Mouse (Mus musculus) lung, adult 2 months (tissue): ENCODE data around the gene 2610301B20Rik. TPM values are rescaled to one million over a fixed set of nuclear protein-coding genes. Genes with fewer than 3 reads are reported as not detected.

Experiments used
- DNase-seq: peaks from one replicate; pipeline ENCODE4 v3.0.0; 2022
- H3K4me1 ChIP-seq: fragments of 200-500 bp; 2 replicates; pipeline ENCODE4 v1.6.1; 2011; ENCODE audit warnings: low read length; ENCODE audit not compliant: control insufficient read depth, insufficient read depth
- H3K4me3 ChIP-seq: fragments of 200-500 bp; replicated peaks from 2 replicates; pipeline ENCODE3; 2011; ENCODE audit warnings: low read depth, mild to moderate bottlenecking, control low read depth, low read length; ENCODE audit errors: extremely low read depth
- CTCF ChIP-seq: fragments of 200-500 bp; IDR thresholded peaks from 2 replicates; pipeline ENCODE4 v1.5.1; 2011; ENCODE audit warnings: mild to moderate bottlenecking, low read length, control low read depth; ENCODE audit not compliant: insufficient read depth
- POLR2A ChIP-seq: fragments of 200-500 bp; IDR thresholded peaks from 2 replicates; pipeline ENCODE4 v1.6.1; 2011; ENCODE audit warnings: low read depth, mild to moderate bottlenecking, control low read depth, low read length, borderline replicate concordance; ENCODE audit errors: extremely low read depth
- WGBS: fragments of 180-500 bp; shearing (Covaris S2); methylation state at CpG from one replicate; pipeline ENCODE4 v1.1.7; 2018; 5-methylcytosine and 5-hydroxymethylcytosine counted together
- polyA plus RNA-seq: library from polyadenylated mRNA; depleted of rRNA; stranded (reverse); fragments of >200 nt; gene quantifications from 2 replicates; pipeline ENCODE4 v1.2.3, GENCODE M21; 2012

The 2610301B20Rik gene
- polyA plus RNA-seq, 1 experiment = 7.3 TPM

DNA sequence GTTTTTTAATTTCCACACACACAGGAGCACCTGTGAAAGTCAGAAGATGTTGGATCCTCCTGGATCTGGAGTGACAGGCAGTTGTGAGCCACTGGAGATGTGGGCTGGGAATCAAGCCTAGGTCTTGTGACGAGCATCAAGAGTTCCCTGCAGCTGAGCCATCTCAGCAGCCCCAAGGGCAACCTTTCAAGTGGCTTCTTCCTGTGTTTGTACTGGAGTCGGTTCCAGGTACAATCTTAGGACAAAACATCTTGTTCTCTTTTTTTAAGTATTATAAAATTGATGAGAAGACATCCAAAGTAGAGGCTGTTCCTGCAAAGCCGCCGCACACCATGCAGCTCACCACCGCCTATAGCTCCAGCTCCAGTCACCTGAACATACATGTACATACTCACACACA, 2.1 kb upstream of the 2610301B20Rik start:
- WGBS = 71% methylated on average over 5 of the region's 5 CpGs
- TF ChIP-seq POLR2A (no peak), CTCF (no peak)
- Histone ChIP-seq H3K4me1 (peaks cover 4% of the 10 kb centered on the region), H3K4me3 (no peak overlapping the region)
- no peak for DNase-seq

DNA sequence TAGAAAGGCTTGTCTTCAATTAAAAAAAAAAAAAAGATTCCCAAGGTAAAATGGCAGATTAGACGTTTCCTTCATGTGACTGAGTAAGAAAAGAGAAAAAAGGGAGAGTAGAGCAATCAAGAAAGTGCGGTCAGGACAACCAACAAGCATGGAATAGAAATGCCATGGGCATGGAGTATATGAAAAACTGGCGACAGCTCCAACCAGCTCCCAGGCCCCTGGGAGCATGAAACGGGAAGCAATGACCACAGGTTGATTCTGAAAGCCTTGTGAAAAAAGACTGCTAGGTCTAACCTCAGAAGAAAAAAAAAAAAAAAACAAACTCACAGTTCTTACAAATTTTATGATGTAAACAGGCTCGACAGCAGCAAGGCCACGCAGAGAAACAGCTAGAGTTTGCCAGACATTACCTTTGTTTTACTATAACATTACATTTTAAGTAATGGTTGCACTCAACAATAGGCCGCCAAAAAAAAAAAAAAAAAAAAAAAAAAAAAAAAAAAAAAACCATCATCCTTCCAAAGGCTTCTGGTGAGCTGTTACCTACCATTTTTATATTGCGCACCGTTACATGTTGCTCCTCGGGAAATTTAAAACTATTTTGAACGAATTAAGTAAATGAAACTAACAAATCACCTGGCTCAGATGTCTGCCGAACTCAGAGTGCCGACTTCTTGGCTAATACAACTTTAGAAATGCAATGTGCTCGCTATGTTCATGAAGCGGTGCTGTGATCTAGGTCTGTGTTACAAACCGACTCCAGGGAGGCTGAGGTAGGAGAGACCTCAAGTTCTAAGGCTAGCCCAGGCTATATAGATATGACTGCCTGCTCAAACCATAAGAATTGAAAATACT, 1.4 kb upstream of the 2610301B20Rik start:
- TF ChIP-seq POLR2A (no peak), CTCF (no peak)
- Histone ChIP-seq H3K4me1 (peaks cover 4% of the 10 kb centered on the region), H3K4me3 (peak overlapping the region; percentile 99)
- whole genome bisulfite sequencing = 21% methylated on average over 16 of the region's 16 CpGs
- DNase-seq = no peak

DNA sequence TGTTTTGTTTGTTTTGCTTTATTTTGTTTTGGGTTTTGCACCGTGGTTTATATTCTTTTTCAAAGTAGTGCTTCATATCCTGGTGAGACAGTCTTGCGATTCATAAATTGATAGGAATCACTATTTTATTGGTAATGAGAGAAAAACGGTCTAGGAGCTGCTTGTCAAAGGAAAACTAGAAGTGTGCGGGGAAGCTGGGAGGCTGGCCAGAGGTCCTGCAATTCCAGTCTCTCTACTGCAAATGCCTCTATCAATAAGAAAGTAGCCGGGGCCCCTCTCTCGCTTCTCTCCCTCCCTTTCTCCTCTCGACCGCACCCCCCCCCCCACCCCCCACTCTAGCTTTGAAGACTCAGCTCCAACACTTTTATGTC, 764 bp upstream of the 2610301B20Rik start:
- peaks cover 4% of the 10 kb centered on the region for H3K4me1 ChIP-seq
- peak; percentile 25 for DNase-seq
- peak overlapping the region; percentile 99 for H3K4me3 ChIP-seq
- WGBS = under 1% methylated on average over 7 of the region's 8 CpGs
- TF ChIP-seq CTCF (no peak), POLR2A (no peak)

DNA sequence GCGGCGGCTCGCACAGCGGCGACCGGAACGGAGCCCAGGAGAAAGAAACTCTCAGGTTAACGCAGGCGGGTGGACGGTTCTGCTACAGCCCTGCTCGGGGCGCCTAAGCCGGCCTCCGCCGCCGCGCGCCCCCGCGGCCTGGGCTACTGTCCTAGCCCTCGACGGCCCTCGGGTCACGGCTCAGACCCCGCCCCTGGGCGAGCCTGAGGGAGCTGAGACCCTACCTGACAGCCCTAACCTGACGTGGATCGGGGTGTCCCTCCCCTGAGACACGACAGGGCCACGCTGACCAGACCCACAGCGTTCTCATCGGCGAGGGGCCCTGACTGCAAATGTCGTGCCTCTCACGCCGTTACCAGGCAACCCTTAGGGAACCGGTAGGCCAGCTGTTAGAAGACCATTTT, 422 bp downstream of the 2610301B20Rik start:
- peak overlapping the region; percentile 99 for H3K4me3 ChIP-seq
- DNase-seq = peak; percentile 60
- WGBS = 0% methylated on average over 37 of the region's 37 CpGs
- TF ChIP-seq POLR2A (peak; percentile 46; the same call in 1 of the 2 replicates), CTCF (no peak)
- H3K4me1 ChIP-seq = peaks cover 4% of the 10 kb centered on the region

DNA sequence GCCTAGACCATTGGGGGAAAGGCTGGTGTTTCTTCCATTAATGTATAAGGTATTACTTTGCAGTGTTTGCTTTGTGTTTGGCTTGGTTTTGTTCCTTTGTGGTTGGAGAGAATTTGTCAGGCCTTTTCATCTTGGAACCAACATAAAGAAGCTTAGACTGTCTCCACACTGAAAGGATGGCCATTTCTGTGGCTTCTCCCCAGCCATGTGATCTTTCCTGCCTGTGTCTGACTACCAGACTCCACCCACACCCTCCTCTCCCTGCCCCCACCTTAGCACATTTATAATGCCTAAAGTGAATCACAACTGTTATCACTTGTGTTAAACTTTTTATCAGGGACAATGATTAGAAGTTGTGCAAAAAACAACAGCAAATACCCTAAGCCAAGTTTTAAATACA, 1.1 kb downstream of the 2610301B20Rik start:
- Histone ChIP-seq H3K4me1 (peaks cover 4% of the 10 kb centered on the region), H3K4me3 (peak overlapping the region; percentile 19)
- TF ChIP-seq CTCF (no peak), POLR2A (no peak)
- DNase-seq = no peak

DNA sequence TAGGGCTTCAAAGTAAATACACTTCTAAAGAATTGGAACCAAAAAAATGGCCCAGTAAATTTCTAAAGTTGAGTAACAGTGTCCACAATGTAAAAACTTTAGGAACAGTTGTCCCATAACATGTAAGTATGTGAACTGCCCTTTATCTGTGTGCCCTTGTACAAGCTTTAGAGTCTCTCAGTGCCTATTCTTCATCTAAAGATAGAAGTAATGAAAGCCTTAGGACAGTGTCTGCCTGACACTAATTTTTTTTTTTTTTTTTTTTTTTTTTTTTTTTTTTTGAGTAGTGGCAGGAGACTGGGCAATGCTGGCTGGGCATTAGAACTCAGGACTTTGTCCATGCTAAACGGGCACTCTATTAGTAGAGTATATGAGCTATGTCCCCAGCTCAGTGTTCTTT, 2.8 kb downstream of the 2610301B20Rik start:
- TF ChIP-seq POLR2A = no peak
- TF ChIP-seq CTCF = no peak
- Histone ChIP-seq H3K4me1 (peaks cover 4% of the 10 kb centered on the region), H3K4me3 (no peak overlapping the region)
- WGBS = 94% methylated on average over 1 of the region's 1 CpGs
- no peak for DNase-seq

DNA sequence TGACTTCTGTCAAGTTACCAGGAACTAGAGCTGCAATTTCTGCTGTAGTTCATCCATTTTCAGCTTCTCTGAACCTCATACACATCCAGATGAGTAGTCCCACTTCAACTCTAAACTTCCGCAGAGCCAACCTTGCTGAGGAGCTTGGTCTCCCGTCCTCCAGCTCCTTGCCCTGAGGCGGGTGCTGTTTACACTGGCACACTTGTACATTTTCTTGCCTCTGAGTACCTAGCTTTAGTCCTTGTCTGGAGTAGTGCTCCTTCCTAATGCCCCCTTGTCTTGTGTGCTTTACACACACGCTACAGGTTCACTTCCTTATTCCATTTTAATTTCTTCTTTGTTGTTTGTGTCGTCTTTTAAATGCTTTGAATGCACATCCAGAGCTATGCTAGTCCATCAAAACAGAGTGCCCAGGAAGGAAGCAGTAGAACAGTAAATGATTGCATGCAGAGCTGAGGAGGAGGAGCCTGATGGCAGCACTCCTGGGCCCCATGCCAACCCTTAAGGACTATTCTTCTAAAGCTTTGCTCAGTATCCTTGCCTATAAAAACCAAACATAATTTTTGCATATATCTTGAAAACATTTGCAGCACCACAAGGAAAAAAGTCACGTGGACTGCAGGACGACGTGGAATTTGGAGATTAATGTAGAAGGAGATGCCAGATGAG, 9.6 kb downstream of the 2610301B20Rik start:
- TF ChIP-seq POLR2A (no peak), CTCF (no peak)
- DNase-seq = no peak
- Histone ChIP-seq H3K4me1 (no peaks in the 10 kb centered on the region), H3K4me3 (no peak overlapping the region)
- 57% methylated on average over 8 of the region's 8 CpGs for WGBS

DNA sequence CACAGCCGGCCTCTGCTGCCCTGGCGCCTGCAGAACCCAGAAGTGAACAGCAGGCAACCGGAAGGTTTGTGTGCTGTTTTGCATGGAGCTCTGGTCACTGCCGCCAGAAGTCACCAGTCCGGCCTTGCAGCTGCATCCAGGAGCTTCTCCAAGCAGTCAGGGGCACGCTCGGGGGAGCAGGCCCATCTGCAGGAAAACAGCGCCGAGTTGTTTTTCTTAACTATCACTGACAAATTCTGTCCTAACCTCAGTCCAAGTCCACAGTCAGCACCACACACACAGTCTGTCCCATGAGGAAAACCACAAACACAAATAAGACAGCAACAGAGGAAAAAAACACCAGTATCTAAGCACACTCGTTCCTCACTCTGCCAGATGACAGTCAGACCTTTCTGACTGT, 14.5 kb downstream of the 2610301B20Rik start:
- Histone ChIP-seq H3K4me3 (no peak overlapping the region), H3K4me1 (no peaks in the 10 kb centered on the region)
- 92% methylated on average over 10 of the region's 10 CpGs for WGBS
- TF ChIP-seq POLR2A (no peak), CTCF (no peak)
- no peak for DNase-seq

DNA sequence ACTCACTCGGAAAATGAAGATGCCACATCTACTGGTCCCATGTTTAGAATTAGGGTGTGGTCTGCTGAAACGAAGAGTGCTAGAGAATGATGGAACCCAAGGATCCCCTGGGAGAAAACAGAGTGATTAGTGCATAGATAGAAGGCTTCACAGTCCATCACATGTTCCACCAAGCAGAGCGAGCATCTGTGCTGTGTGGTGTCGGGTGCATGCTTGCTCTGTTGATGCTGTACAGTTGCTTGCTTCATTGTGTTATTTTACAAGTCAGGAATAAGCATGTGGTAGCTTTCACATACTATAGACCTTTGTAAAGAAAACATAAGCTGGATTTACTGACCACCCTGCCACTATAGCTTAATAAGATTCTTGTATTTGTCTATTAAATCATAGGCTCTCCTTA, 22.0 kb downstream of the 2610301B20Rik start:
- Histone ChIP-seq H3K4me3 (no peak overlapping the region), H3K4me1 (no peaks in the 10 kb centered on the region)
- 87% methylated on average over 4 of the region's 4 CpGs for WGBS
- no peak for DNase-seq
- TF ChIP-seq CTCF (no peak), POLR2A (no peak)

DNA sequence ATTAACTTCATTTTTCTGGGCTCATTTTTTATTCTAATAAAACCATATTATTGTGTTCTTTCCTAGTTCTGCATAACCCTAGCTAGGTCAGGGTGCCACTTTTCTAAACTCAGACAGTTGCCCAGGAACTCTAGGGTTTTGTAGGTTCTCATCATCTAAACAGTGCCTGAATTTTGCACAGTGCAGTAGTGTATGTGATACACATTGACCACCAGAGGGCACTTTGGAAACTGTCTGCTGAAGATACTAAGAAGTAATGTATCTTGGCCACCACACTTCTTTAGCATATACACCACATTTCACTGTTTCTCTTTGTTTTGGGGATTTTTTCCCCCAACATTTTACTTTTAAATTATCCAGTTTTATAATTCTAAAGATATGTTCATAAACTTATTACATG, 22.6 kb downstream of the 2610301B20Rik start:
- Histone ChIP-seq H3K4me3 (no peak overlapping the region), H3K4me1 (no peaks in the 10 kb centered on the region)
- no peak for DNase-seq
- no peak for TF ChIP-seq POLR2A
- peak; percentile 27; the same call in 1 of the 2 replicates for TF ChIP-seq CTCF
